Mouse (Mus musculus): ENCODE data around the gene Narf. TPM values are rescaled to one million over a fixed set of nuclear protein-coding genes. Genes with fewer than 3 reads are reported as not detected.

The Narf gene
- polyA plus RNA-seq (2014; fragmentation: Illumina TruSeq; extraction: RNeasy Lipid Tissue Mini Kit (QIAGEN cat#74804); ENCODE audit: low read depth, low replicate concordance): 54.9 TPM

GRCm38 (mm10) chr11:121236564-121237344 lies at the start of gene Narf:
Gene Narf (plus strand): TSS chr11:121237253.

GRCm38 (mm10) chr11:121204161-121205006 lies 32.7 kb upstream of the Narf start, which contains the start of the genes Hexdc and Ogfod3:
Gene Hexdc (plus strand): TSS chr11:121204433.
Gene Ogfod3 (minus strand): TSS chr11:121204711.

GRCm38 (mm10) chr11:121229018-121229439 lies 8.0 kb upstream of the Narf start, which contains the start of gene Cybc1:
Gene Cybc1 (minus strand): TSS chr11:121229322.

GRCm38 (mm10) chr11:121259160-121260100 lies 22.4 kb downstream of the Narf start, which contains the start of gene Foxk2:
Gene Foxk2 (plus strand): TSS chr11:121259990.

Other genes starting within 250 kb of the Narf start
- gene Csnk1d, start 245.9 kb upstream of the Narf start, polyA plus RNA-seq (2014; fragmentation: Illumina TruSeq; extraction: RNeasy Lipid Tissue Mini Kit (QIAGEN cat#74804); ENCODE audit: low read depth, low replicate concordance): 49.3 TPM
- gene Cd7, start 197.8 kb upstream of the Narf start, polyA plus RNA-seq (2014; fragmentation: Illumina TruSeq; extraction: RNeasy Lipid Tissue Mini Kit (QIAGEN cat#74804); ENCODE audit: low read depth, low replicate concordance): 0.99 TPM
- 0.42 TPM for gene Sectm1b, start 173.7 kb upstream of the Narf start, polyA plus RNA-seq (2014; fragmentation: Illumina TruSeq; extraction: RNeasy Lipid Tissue Mini Kit (QIAGEN cat#74804); ENCODE audit: low read depth, low replicate concordance)
- gene Sectm1a, start 156.0 kb upstream of the Narf start, polyA plus RNA-seq (2014; fragmentation: Illumina TruSeq; extraction: RNeasy Lipid Tissue Mini Kit (QIAGEN cat#74804); ENCODE audit: low read depth, low replicate concordance): not detected
- gene Tex19.2, start 118.6 kb upstream of the Narf start, polyA plus RNA-seq (2014; fragmentation: Illumina TruSeq; extraction: RNeasy Lipid Tissue Mini Kit (QIAGEN cat#74804); ENCODE audit: low read depth, low replicate concordance): not detected
- not detected for gene Tex19.1, start 91.1 kb upstream of the Narf start, polyA plus RNA-seq (2014; fragmentation: Illumina TruSeq; extraction: RNeasy Lipid Tissue Mini Kit (QIAGEN cat#74804); ENCODE audit: low read depth, low replicate concordance)
- 0.79 TPM for gene Uts2r, start 77.0 kb upstream of the Narf start, polyA plus RNA-seq (2014; fragmentation: Illumina TruSeq; extraction: RNeasy Lipid Tissue Mini Kit (QIAGEN cat#74804); ENCODE audit: low read depth, low replicate concordance)
- 11.8 TPM for gene Hexdc, start 32.8 kb upstream of the Narf start, polyA plus RNA-seq (2014; fragmentation: Illumina TruSeq; extraction: RNeasy Lipid Tissue Mini Kit (QIAGEN cat#74804); ENCODE audit: low read depth, low replicate concordance)
- 21.4 TPM for gene Ogfod3, start 32.5 kb upstream of the Narf start, polyA plus RNA-seq (2014; fragmentation: Illumina TruSeq; extraction: RNeasy Lipid Tissue Mini Kit (QIAGEN cat#74804); ENCODE audit: low read depth, low replicate concordance)
- gene Cybc1, start 7.9 kb upstream of the Narf start, polyA plus RNA-seq (2014; fragmentation: Illumina TruSeq; extraction: RNeasy Lipid Tissue Mini Kit (QIAGEN cat#74804); ENCODE audit: low read depth, low replicate concordance): 13.7 TPM
- gene Foxk2, start 22.7 kb downstream of the Narf start, polyA plus RNA-seq (2014; fragmentation: Illumina TruSeq; extraction: RNeasy Lipid Tissue Mini Kit (QIAGEN cat#74804); ENCODE audit: low read depth, low replicate concordance): 16.7 TPM
- gene Wdr45b, start 117.2 kb downstream of the Narf start, polyA plus RNA-seq (2014; fragmentation: Illumina TruSeq; extraction: RNeasy Lipid Tissue Mini Kit (QIAGEN cat#74804); ENCODE audit: low read depth, low replicate concordance): 41.8 TPM
- 3.7 TPM for gene Rab40b, start 151.0 kb downstream of the Narf start, polyA plus RNA-seq (2014; fragmentation: Illumina TruSeq; extraction: RNeasy Lipid Tissue Mini Kit (QIAGEN cat#74804); ENCODE audit: low read depth, low replicate concordance)
- gene Fn3krp, start 184.1 kb downstream of the Narf start, polyA plus RNA-seq (2014; fragmentation: Illumina TruSeq; extraction: RNeasy Lipid Tissue Mini Kit (QIAGEN cat#74804); ENCODE audit: low read depth, low replicate concordance): 6.5 TPM
- gene Fn3k, start 197.7 kb downstream of the Narf start, polyA plus RNA-seq (2014; fragmentation: Illumina TruSeq; extraction: RNeasy Lipid Tissue Mini Kit (QIAGEN cat#74804); ENCODE audit: low read depth, low replicate concordance): 34.6 TPM
- 10.1 TPM for gene Tbcd, start 214.7 kb downstream of the Narf start, polyA plus RNA-seq (2014; fragmentation: Illumina TruSeq; extraction: RNeasy Lipid Tissue Mini Kit (QIAGEN cat#74804); ENCODE audit: low read depth, low replicate concordance)